23 mouse cellular contexts compared by ENCODE assay signal in genomic region chr11:65930359-65930758, GRCm38 (mm10).
DNase-seq lines count a peak whose midpoint lies in the region; ATAC-seq and TF ChIP-seq lines count a peak whose summit lies in the region.
"Had no signal": no experiment of that assay in that cellular context is flagged by ENCODE, and none has a peak within 500 bp of the region (broad histone marks: within the 10 kb centered on the region; RNA-seq: fewer than 3 reads in every experiment).

No protein-coding gene starts in this region.

- H3K36me3 ChIP-seq in limb, embryonic 14.5 days (ENCODE audit: control insufficient read depth, insufficient read depth, low read length) = no peaks in the 10 kb centered on the region
- no peaks in the 10 kb centered on the region for H3K36me3 ChIP-seq in limb, embryonic 10.5 days
- H3K36me3 ChIP-seq: embryonic facial prominence, embryonic 13.5 days; hindbrain, embryonic 15.5 days; limb, embryonic 15.5 days; lung, embryonic 15.5 days had no signal

- H3K9me3 ChIP-seq in limb, embryonic 14.5 days (ENCODE audit: control insufficient read depth, low read length) = no peaks in the 10 kb centered on the region
- no peaks in the 10 kb centered on the region for H3K9me3 ChIP-seq in limb, embryonic 10.5 days (replicated peaks)
- H3K9me3 ChIP-seq: embryonic facial prominence, embryonic 13.5 days; hindbrain, embryonic 15.5 days; limb, embryonic 15.5 days; lung, embryonic 15.5 days had no signal

- no peak overlapping the region for H3K4me3 ChIP-seq in limb, embryonic 14.5 days (replicated peaks; ENCODE audit: low read length)
- no peak overlapping the region for H3K4me3 ChIP-seq in limb, embryonic 10.5 days
- H3K4me3 ChIP-seq: embryonic facial prominence, embryonic 13.5 days; hindbrain, embryonic 15.5 days; limb, embryonic 15.5 days; lung, embryonic 15.5 days had no signal

- no peak overlapping the region for H3K4me2 ChIP-seq in limb, embryonic 14.5 days (replicated peaks; ENCODE audit: low read depth, low read length, severe bottlenecking)
- H3K4me2 ChIP-seq: embryonic facial prominence, embryonic 13.5 days; heart, embryonic 11.5 days; hindbrain, embryonic 15.5 days; limb, embryonic 15.5 days; lung, embryonic 15.5 days had no signal

- no peak overlapping the region for H3K27ac ChIP-seq in limb, embryonic 14.5 days (replicated peaks; ENCODE audit: low read depth, low read length)
- no peak overlapping the region for H3K27ac ChIP-seq in limb, embryonic 10.5 days
- H3K27ac ChIP-seq: embryonic facial prominence, embryonic 13.5 days; hindbrain, embryonic 15.5 days; limb, embryonic 15.5 days; liver, embryonic 14.5 days; lung, embryonic 15.5 days had no signal

- H3K9ac ChIP-seq in limb, embryonic 14.5 days (ENCODE audit: low read depth, low read length, severe bottlenecking) = no peak overlapping the region
- H3K9ac ChIP-seq: embryonic facial prominence, embryonic 13.5 days; hindbrain, embryonic 15.5 days; limb, embryonic 15.5 days; liver, embryonic 14.5 days; lung, embryonic 15.5 days had no signal

- no peak for TF ChIP-seq POLR2A in limb, embryonic 14.5 days (IDR thresholded peaks at IDR 0.05; ENCODE audit: borderline replicate concordance, extremely low read depth, insufficient read depth, insufficient read length)

- WGBS in limb, embryonic 14.5 days = 70% methylated on average over 4 of the region's 4 CpGs
- 84% methylated on average over 4 of the region's 4 CpGs for WGBS in limb, embryonic 10.5 days

- H3K27me3 ChIP-seq in limb, embryonic 14.5 days (ENCODE audit: control insufficient read depth, insufficient read depth, low read length) = no peaks in the 10 kb centered on the region
- H3K27me3 ChIP-seq in limb, embryonic 10.5 days (ENCODE audit: low read depth, poor library complexity, severe bottlenecking) = no peaks in the 10 kb centered on the region
- H3K27me3 ChIP-seq: embryonic facial prominence, embryonic 13.5 days; hindbrain, embryonic 15.5 days; limb, embryonic 15.5 days; lung, embryonic 15.5 days had no signal

- peak; percentile 12 to 18 for DNase-seq in cerebellum, postnatal 14 days
- no peak for DNase-seq in cerebellum, adult 11-12 months
- no peak for DNase-seq in frontal cortex, postnatal 10 days (ENCODE audit: low spot score in 2 of 2)
- DNase-seq in limb, embryonic 14.5 days (ENCODE audit: low spot score) = peak; percentile 2
- no peak for DNase-seq in limb, embryonic 10.5 days (ENCODE audit: low spot score)
- peak; percentile 4 for DNase-seq in adipocyte (ENCODE audit: low spot score)
- DNase-seq: adrenal gland, postnatal 14 days; cerebellum, postnatal 25 days; gastrocnemius, postnatal 14 days; heart, adult 11 months; kidney, adult 2 months; kidney, postnatal 14 days; lung, postnatal 4 days; thymus, postnatal 14 days had no signal

- H3K4me1 ChIP-seq in limb, embryonic 14.5 days (ENCODE audit: control insufficient read depth, insufficient read depth, low read length) = no peaks in the 10 kb centered on the region
- no peaks in the 10 kb centered on the region for H3K4me1 ChIP-seq in limb, embryonic 10.5 days
- H3K4me1 ChIP-seq: embryonic facial prominence, embryonic 13.5 days; limb, embryonic 15.5 days; lung, embryonic 15.5 days had no signal

- peak; percentile 34; the same call in 1 of the 2 replicates for ATAC-seq in frontal cortex, adult (ENCODE audit: low TSS enrichment)
- ATAC-seq in limb, embryonic 14.5 days (ENCODE audit: low FRiP score, low read depth) = no peak
- ATAC-seq in megakaryocyte-erythroid progenitor cell, adult 5-6 weeks (replicated peaks; ENCODE audit: low FRiP score, low TSS enrichment, poor library complexity, severe bottlenecking) = no peak
- ATAC-seq: midbrain, embryonic 16.5 days had no signal

Comparison
In these comparisons a context has a peak if more than half of its experiments do, and no peak if none do; other contexts are left out.
1. DNase-seq: peak in cerebellum, postnatal 14 days (2 of 2), limb, embryonic 14.5 days (single experiment) and adipocyte (single experiment); none in cerebellum, adult 11-12 months (single experiment), frontal cortex, postnatal 10 days (0 of 2) and limb, embryonic 10.5 days (single experiment).